Mouse (Mus musculus): ENCODE measurements around the gene Igfbp4.

- TF ChIP-seq MAFK (IDR thresholded peaks at IDR 0.05; ENCODE audit: insufficient read depth, low read depth, low read length) (no peak), ZNF384 (IDR thresholded peaks at IDR 0.05; ENCODE audit: low read depth, low read length) (no peak)
Measured at GRCm38 (mm10) chr11:99065353-99065752, 24.3 kb downstream of the Igfbp4 start.
